Mouse (Mus musculus): ENCODE measurements around the gene Ric8b. TPM values are rescaled to one million over a fixed set of nuclear protein-coding genes. Genes with fewer than 3 reads are reported as not detected.

The Ric8b gene
- total and polyA plus RNA-seq, 2 experiments from 2014 or later = 33.8 to 49.6 TPM

GRCm38 (mm10) chr10:84938886-84939285 is 21.5 kb downstream of the Ric8b start:
- ATAC-seq (no peak), DNase-seq (ENCODE audit: low spot score) (no peak)
- no peak for TF ChIP-seq CTCF (IDR thresholded peaks at IDR 0.05; ENCODE audit: low read depth)
- H3K36me3 ChIP-seq (ENCODE audit: insufficient read depth, low read length) = peaks cover 9% of the 10 kb centered on the region
- H3K9me3 ChIP-seq (ENCODE audit: low read length) = no peaks in the 10 kb centered on the region
- 76% methylated on average over 5 of the region's 5 CpGs for WGBS
- no peak overlapping the region for H3K9ac ChIP-seq (replicated peaks; ENCODE audit: low read length)
- H3K4me3 ChIP-seq (ENCODE audit: low read length) = no peak overlapping the region
- no peak overlapping the region for H3K4me2 ChIP-seq (ENCODE audit: low read depth, low read length)
- H3K4me1 ChIP-seq (ENCODE audit: insufficient read depth, low read length) = no peaks in the 10 kb centered on the region
- no peaks in the 10 kb centered on the region for H3K27me3 ChIP-seq (ENCODE audit: insufficient read depth, low read length)
- H3K27ac ChIP-seq = no peak overlapping the region

DNA sequence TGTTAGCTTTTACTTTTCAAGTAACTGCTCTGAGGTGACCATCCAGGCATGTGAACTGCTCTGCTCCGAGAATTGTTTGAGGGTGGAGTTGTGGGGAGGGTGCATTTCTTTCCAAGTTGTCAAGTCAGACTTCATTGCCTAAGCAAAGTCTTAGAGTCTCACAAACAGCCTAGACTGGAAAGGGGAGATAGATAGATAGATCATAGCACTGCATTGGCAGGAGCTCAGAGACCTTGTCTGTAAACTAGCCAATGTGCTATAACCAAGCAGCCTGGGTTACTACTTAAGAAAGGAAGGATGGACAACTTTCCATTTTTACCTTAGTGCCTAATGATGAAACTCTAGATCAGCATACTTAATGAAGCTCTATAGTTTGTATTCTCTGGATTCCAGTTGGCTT is 22.9 kb downstream of the Ric8b start:
- Histone ChIP-seq H3K4me3 (ENCODE audit: low read length) (no peak overlapping the region), H3K4me2 (ENCODE audit: low read depth, low read length) (no peak overlapping the region), H3K36me3 (ENCODE audit: insufficient read depth, low read length) (peaks cover 9% of the 10 kb centered on the region), H3K4me1 (ENCODE audit: insufficient read depth, low read length) (no peaks in the 10 kb centered on the region), H3K27me3 (ENCODE audit: insufficient read depth, low read length) (no peaks in the 10 kb centered on the region), H3K9ac (replicated peaks; ENCODE audit: low read length) (no peak overlapping the region), H3K27ac (no peak overlapping the region), H3K9me3 (ENCODE audit: low read length) (no peaks in the 10 kb centered on the region)
- 73% methylated on average over 1 of the region's 1 CpGs for WGBS
- ATAC-seq (no peak), DNase-seq (ENCODE audit: low spot score) (no peak)
- TF ChIP-seq CTCF (IDR thresholded peaks at IDR 0.05; ENCODE audit: low read depth) = no peak

GRCm38 (mm10) chr10:84945692-84946091 is 28.3 kb downstream of the Ric8b start:
- H3K9ac ChIP-seq (replicated peaks; ENCODE audit: low read length) = no peak overlapping the region
- 90% methylated on average over 3 of the region's 3 CpGs for WGBS
- ATAC-seq = no peak
- H3K4me3 ChIP-seq (ENCODE audit: low read length) = no peak overlapping the region
- H3K27ac ChIP-seq = no peak overlapping the region
- no peaks in the 10 kb centered on the region for H3K9me3 ChIP-seq (ENCODE audit: low read length)
- DNase-seq (ENCODE audit: low spot score) = no peak
- peaks cover 20% of the 10 kb centered on the region for H3K36me3 ChIP-seq (ENCODE audit: insufficient read depth, low read length)
- peak; percentile 52 for TF ChIP-seq CTCF (IDR thresholded peaks at IDR 0.05; ENCODE audit: low read depth)
- H3K4me2 ChIP-seq (ENCODE audit: low read depth, low read length) = no peak overlapping the region
- H3K4me1 ChIP-seq (ENCODE audit: insufficient read depth, low read length) = no peaks in the 10 kb centered on the region
- no peaks in the 10 kb centered on the region for H3K27me3 ChIP-seq (ENCODE audit: insufficient read depth, low read length)

GRCm38 (mm10) chr10:84948970-84949683 is 31.7 kb downstream of the Ric8b start:
- H3K4me1 ChIP-seq (ENCODE audit: insufficient read depth, low read length) = no peaks in the 10 kb centered on the region
- no peak overlapping the region for H3K9ac ChIP-seq (replicated peaks; ENCODE audit: low read length)
- H3K9me3 ChIP-seq (ENCODE audit: low read length) = no peaks in the 10 kb centered on the region
- ATAC-seq = no peak
- H3K4me3 ChIP-seq (ENCODE audit: low read length) = no peak overlapping the region
- H3K36me3 ChIP-seq (ENCODE audit: insufficient read depth, low read length) = peaks cover 23% of the 10 kb centered on the region
- WGBS = 72% methylated on average over 8 of the region's 8 CpGs
- no peaks in the 10 kb centered on the region for H3K27me3 ChIP-seq (ENCODE audit: insufficient read depth, low read length)
- H3K4me2 ChIP-seq (ENCODE audit: low read depth, low read length) = no peak overlapping the region
- no peak for DNase-seq (ENCODE audit: low spot score)
- TF ChIP-seq CTCF (IDR thresholded peaks at IDR 0.05; ENCODE audit: low read depth) = no peak
- H3K27ac ChIP-seq = no peak overlapping the region

GRCm38 (mm10) chr10:84949684-84950010 is 32.2 kb downstream of the Ric8b start:
- Histone ChIP-seq H3K4me2 (ENCODE audit: low read depth, low read length) (no peak overlapping the region), H3K9me3 (ENCODE audit: low read length) (no peaks in the 10 kb centered on the region), H3K27ac (no peak overlapping the region), H3K27me3 (ENCODE audit: insufficient read depth, low read length) (no peaks in the 10 kb centered on the region), H3K36me3 (ENCODE audit: insufficient read depth, low read length) (peaks cover 23% of the 10 kb centered on the region), H3K4me1 (ENCODE audit: insufficient read depth, low read length) (no peaks in the 10 kb centered on the region), H3K9ac (replicated peaks; ENCODE audit: low read length) (no peak overlapping the region), H3K4me3 (ENCODE audit: low read length) (no peak overlapping the region)
- WGBS = 82% methylated on average over 3 of the region's 3 CpGs
- DNase-seq (ENCODE audit: low spot score) (no peak), ATAC-seq (no peak)
- no peak for TF ChIP-seq CTCF (IDR thresholded peaks at IDR 0.05; ENCODE audit: low read depth)

- DNase-seq (ENCODE audit: low spot score) (no peak), ATAC-seq (no peak)
Observed at GRCm38 (mm10) chr10:84950384-84950783, 33.0 kb downstream of the Ric8b start.

GRCm38 (mm10) chr10:84954236-84954635 is 36.8 kb downstream of the Ric8b start:
- WGBS = 91% methylated on average over 10 of the region's 10 CpGs

More at GRCm38 (mm10) chr10:84950384-84950783, 33.0 kb downstream of the Ric8b start:
- H3K27ac ChIP-seq = no peak overlapping the region
- H3K36me3 ChIP-seq (ENCODE audit: insufficient read depth, low read length) = peaks cover 23% of the 10 kb centered on the region
- H3K27me3 ChIP-seq (ENCODE audit: insufficient read depth, low read length) = no peaks in the 10 kb centered on the region
- no peaks in the 10 kb centered on the region for H3K4me1 ChIP-seq (ENCODE audit: insufficient read depth, low read length)
- TF ChIP-seq CTCF (IDR thresholded peaks at IDR 0.05; ENCODE audit: low read depth) = no peak
- 74% methylated on average over 4 of the region's 4 CpGs for WGBS
- H3K9me3 ChIP-seq (ENCODE audit: low read length) = no peaks in the 10 kb centered on the region
- no peak overlapping the region for H3K9ac ChIP-seq (replicated peaks; ENCODE audit: low read length)
- H3K4me3 ChIP-seq (ENCODE audit: low read length) = no peak overlapping the region
- H3K4me2 ChIP-seq (ENCODE audit: low read depth, low read length) = no peak overlapping the region

More at GRCm38 (mm10) chr10:84954236-84954635, 36.8 kb downstream of the Ric8b start:
- no peaks in the 10 kb centered on the region for H3K27me3 ChIP-seq (ENCODE audit: insufficient read depth, low read length)
- DNase-seq (ENCODE audit: low spot score) (no peak), ATAC-seq (no peak)
- no peaks in the 10 kb centered on the region for H3K4me1 ChIP-seq (ENCODE audit: insufficient read depth, low read length)
- no peak overlapping the region for H3K27ac ChIP-seq
- no peaks in the 10 kb centered on the region for H3K9me3 ChIP-seq (ENCODE audit: low read length)
- peaks cover 11% of the 10 kb centered on the region; the same call in 1 of the 2 replicates for H3K36me3 ChIP-seq (ENCODE audit: insufficient read depth, low read length)
- TF ChIP-seq CTCF (IDR thresholded peaks at IDR 0.05; ENCODE audit: low read depth) = no peak
- no peak overlapping the region for H3K9ac ChIP-seq (replicated peaks; ENCODE audit: low read length)
- no peak overlapping the region for H3K4me3 ChIP-seq (ENCODE audit: low read length)
- no peak overlapping the region for H3K4me2 ChIP-seq (ENCODE audit: low read depth, low read length)
